Mouse (Mus musculus) lung, embryonic 16.5 days (tissue): ENCODE results near the gene Clec1b. TPM values are rescaled to one million over a fixed set of nuclear protein-coding genes. Genes with fewer than 3 reads are reported as not detected.

Experiments
- ATAC-seq: fragments of 200-750 bp; cut with Nextera tagmentation; 2 replicates; pipeline ENCODE4 v1.8.0; 2017; ENCODE audit warnings: low read depth, mild to moderate bottlenecking, moderate library complexity
- H3K27ac ChIP-seq: fragments of 300-500 bp; sonication (generic); 2 replicates; pipeline ENCODE4 v1.5.1; 2014; ENCODE audit warnings: mild to moderate bottlenecking, control low read depth, low read length
- H3K27me3 ChIP-seq: fragments of 300-500 bp; sonication (generic); 2 replicates; pipeline ENCODE4 v1.6.1; 2014; ENCODE audit warnings: low read depth, low read length, mixed read lengths; ENCODE audit not compliant: control insufficient read depth, insufficient read depth
- H3K36me3 ChIP-seq: fragments of 300-500 bp; sonication (generic); 2 replicates; pipeline ENCODE4 v1.6.1; 2014; ENCODE audit warnings: low read length; ENCODE audit not compliant: control insufficient read depth, insufficient read depth
- H3K4me1 ChIP-seq: fragments of 300-500 bp; sonication (generic); replicated peaks from 2 replicates; pipeline ENCODE4 v1.6.1; 2014; ENCODE audit warnings: low read length, mixed read lengths; ENCODE audit not compliant: control insufficient read depth, insufficient read depth
- H3K4me2 ChIP-seq: fragments of 300-500 bp; sonication (generic); 2 replicates; pipeline ENCODE4 v1.6.1; 2014; ENCODE audit warnings: low read depth, low read length, control low read depth
- H3K4me3 ChIP-seq: fragments of 300-500 bp; sonication (generic); 2 replicates; pipeline ENCODE4 v1.5.1; 2014; ENCODE audit warnings: mild to moderate bottlenecking, low read length, control low read depth
- H3K9ac ChIP-seq: fragments of 300-500 bp; sonication (generic); 2 replicates; pipeline ENCODE4 v1.6.1; 2014; ENCODE audit warnings: low read length, control low read depth
- H3K9me3 ChIP-seq: fragments of 300-500 bp; sonication (generic); 2 replicates; pipeline ENCODE4 v1.6.1; 2016; ENCODE audit warnings: low read length; ENCODE audit not compliant: control insufficient read depth
- WGBS: fragments of 180-500 bp; shearing (Covaris S2); extraction: QIAGEN DNeasy Blood & Tissue Kit; methylation state at CpG from one replicate; pipeline ENCODE4 v1.1.7; 2014; 5-methylcytosine and 5-hydroxymethylcytosine counted together
- polyA plus RNA-seq: library from polyadenylated mRNA; unstranded; fragments of >200 nt; fragmentation: Nextera tagmentation; extraction: Ambion mirVana; gene quantifications from 2 replicates; pipeline ENCODE4 v1.2.1, GENCODE M21; 2015

The Clec1b gene
- polyA plus RNA-seq, 1 experiment from 2014 or later, result 2.8 TPM

GRCm38 (mm10) chr6:129402404-129402803, 5.3 kb downstream of the Clec1b start:
- no peak for ATAC-seq
- Histone ChIP-seq H3K4me2 (no peak overlapping the region), H3K9ac (no peak overlapping the region), H3K27me3 (no peaks in the 10 kb centered on the region), H3K27ac (no peak overlapping the region), H3K4me1 (peaks cover 2% of the 10 kb centered on the region; the same call in 1 of the 2 replicates), H3K36me3 (no peaks in the 10 kb centered on the region), H3K9me3 (no peaks in the 10 kb centered on the region), H3K4me3 (no peak overlapping the region)
- WGBS, result 84% methylated on average over 2 of the region's 2 CpGs

DNA sequence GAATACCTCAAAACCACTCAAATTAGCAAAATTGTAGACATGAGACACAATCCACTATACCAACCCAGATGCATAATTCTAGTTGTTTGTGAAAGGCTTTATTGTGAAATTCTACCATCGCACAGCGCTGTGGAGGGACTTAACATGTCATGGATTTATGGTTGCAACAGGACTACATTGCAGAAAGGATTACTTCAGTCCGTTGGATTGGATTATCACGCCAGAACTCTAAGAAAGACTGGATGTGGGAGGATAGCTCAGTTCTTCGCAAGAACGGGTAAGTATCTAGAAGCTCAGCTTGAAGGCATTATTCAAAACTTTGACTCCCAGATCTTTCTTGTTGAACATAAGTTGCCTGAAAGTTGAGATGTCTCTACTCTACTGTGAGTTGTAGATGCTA, 6.3 kb downstream of the Clec1b start:
- no peak overlapping the region for H3K9ac ChIP-seq
- H3K4me1 ChIP-seq, result peaks cover 2% of the 10 kb centered on the region; the same call in 1 of the 2 replicates
- no peaks in the 10 kb centered on the region for H3K36me3 ChIP-seq
- no peak overlapping the region for H3K4me3 ChIP-seq
- no peak for ATAC-seq
- H3K9me3 ChIP-seq, result no peaks in the 10 kb centered on the region
- no peaks in the 10 kb centered on the region for H3K27me3 ChIP-seq
- H3K27ac ChIP-seq, result no peak overlapping the region
- WGBS, result 84% methylated on average over 6 of the region's 6 CpGs
- no peak overlapping the region for H3K4me2 ChIP-seq

GRCm38 (mm10) chr6:129405999-129406398, 8.9 kb downstream of the Clec1b start:
- ATAC-seq, result no peak
- no peaks in the 10 kb centered on the region for H3K36me3 ChIP-seq
- H3K27me3 ChIP-seq, result no peaks in the 10 kb centered on the region
- H3K4me2 ChIP-seq, result no peak overlapping the region
- H3K27ac ChIP-seq, result no peak overlapping the region
- H3K9ac ChIP-seq, result no peak overlapping the region
- peaks cover 2% of the 10 kb centered on the region; the same call in 1 of the 2 replicates for H3K4me1 ChIP-seq
- no peaks in the 10 kb centered on the region for H3K9me3 ChIP-seq
- H3K4me3 ChIP-seq, result no peak overlapping the region

DNA sequence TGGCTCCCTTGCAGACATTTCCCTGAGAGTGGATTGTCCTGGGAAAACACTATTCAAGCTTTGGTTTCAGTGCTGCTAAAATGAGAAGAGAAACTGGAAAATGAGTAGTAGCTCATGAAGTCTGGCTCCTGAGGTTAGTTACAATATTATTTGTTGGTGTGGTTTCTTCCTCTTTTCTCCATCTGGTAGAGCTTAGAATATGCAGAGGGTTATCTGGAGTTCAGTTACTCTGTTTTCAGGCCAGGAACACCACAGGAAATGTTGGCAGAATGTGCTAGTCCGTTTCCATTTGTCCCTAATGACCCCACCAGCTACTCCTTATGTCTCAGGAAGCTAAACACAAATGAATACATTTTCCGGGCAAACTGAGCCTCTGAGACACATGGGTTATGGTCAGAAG, 10.2 kb downstream of the Clec1b start:
- Histone ChIP-seq H3K27me3 (no peaks in the 10 kb centered on the region), H3K36me3 (no peaks in the 10 kb centered on the region), H3K4me1 (peaks cover 2% of the 10 kb centered on the region; the same call in 1 of the 2 replicates), H3K9me3 (no peaks in the 10 kb centered on the region), H3K4me2 (no peak overlapping the region), H3K4me3 (no peak overlapping the region), H3K27ac (no peak overlapping the region), H3K9ac (no peak overlapping the region)
- no peak for ATAC-seq
- 34% methylated on average over 2 of the region's 2 CpGs for WGBS

DNA sequence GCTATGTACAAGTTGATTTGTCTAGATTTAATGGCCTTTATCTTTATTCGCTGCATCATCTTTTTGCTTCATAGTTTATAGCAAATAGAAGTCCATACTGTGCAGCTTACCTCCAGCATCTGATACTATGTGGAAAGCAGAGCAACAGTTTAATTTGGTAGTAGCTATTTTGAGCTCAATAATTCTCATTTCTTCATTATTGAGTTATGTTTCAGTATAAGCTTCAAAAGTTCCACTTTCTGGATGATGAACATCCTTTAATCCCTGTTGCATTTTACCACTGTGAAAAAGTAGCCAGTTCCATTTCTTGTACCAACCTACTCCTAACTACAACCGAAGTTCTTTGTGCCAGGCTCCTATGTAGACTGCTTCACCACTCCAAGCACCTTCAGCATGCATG, 11.5 kb downstream of the Clec1b start, which contains the start of gene Clec9a:
TSS of gene Clec9a (plus strand) at position 301 of the 400 bp plus-strand sequence.
- 80% methylated on average over 2 of the region's 2 CpGs for WGBS
- Histone ChIP-seq H3K36me3 (no peaks in the 10 kb centered on the region), H3K27ac (no peak within 1 kb of the TSS), H3K27me3 (no peaks in the 10 kb centered on the region), H3K4me2 (no peak within 1 kb of the TSS), H3K9me3 (no peaks in the 10 kb centered on the region), H3K4me3 (no peak within 1 kb of the TSS), H3K4me1 (peaks cover 2% of the 10 kb centered on the region; the same call in 1 of the 2 replicates), H3K9ac (no peak within 1 kb of the TSS)
- no peak for ATAC-seq

DNA sequence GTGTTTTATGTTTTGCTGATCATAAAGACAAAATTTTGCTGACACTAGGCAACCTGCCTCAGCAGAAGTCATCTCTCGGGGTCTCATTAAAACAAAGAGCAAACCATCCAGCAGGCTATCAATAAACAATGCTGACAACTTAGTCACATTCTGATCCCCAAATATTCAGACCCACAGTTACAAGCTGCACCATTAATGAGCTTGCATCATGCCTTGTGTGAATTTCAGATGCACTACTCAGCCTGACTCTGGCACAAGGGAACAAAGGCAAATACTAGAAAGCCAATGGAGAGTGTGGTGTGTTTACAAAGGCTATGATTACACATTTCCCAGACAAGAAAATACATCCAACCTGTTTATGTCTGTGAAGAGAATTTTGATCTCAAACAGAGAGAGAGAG, 17.1 kb downstream of the Clec1b start:
- H3K9me3 ChIP-seq, result no peaks in the 10 kb centered on the region
- 66% methylated on average over 1 of the region's 1 CpGs for WGBS
- H3K27me3 ChIP-seq, result no peaks in the 10 kb centered on the region

DNA sequence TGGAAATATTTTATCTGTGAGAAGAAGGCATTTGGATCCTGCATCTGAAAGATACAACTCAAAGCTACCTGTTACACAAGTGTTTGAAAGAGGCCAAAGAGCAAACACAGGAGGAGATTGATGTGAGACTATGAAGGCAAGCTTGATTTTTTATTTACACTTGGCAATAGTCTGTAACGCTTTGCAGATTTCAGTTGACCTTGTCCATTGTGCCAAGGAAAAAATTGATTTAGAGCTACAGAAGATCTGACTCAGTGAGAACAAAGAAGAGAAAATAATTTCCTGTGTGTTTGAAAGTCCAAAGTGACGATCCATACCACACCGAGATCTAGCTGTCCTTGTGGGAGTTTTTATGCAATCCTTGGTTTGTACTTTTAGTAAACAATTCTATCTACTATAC, 25.2 kb downstream of the Clec1b start:
- Histone ChIP-seq H3K36me3 (no peaks in the 10 kb centered on the region), H3K9me3 (no peaks in the 10 kb centered on the region), H3K9ac (no peak overlapping the region), H3K4me2 (no peak overlapping the region), H3K4me1 (peaks cover 14% of the 10 kb centered on the region; the same call in 1 of the 2 replicates), H3K4me3 (no peak overlapping the region), H3K27me3 (no peaks in the 10 kb centered on the region), H3K27ac (no peak overlapping the region)
- no peak for ATAC-seq
- 28% methylated on average over 3 of the region's 3 CpGs for WGBS

More for the DNA sequence above, 17.1 kb downstream of the Clec1b start:
- no peak overlapping the region for H3K9ac ChIP-seq
- no peaks in the 10 kb centered on the region for H3K36me3 ChIP-seq
- H3K4me1 ChIP-seq, result no peaks in the 10 kb centered on the region
- no peak overlapping the region for H3K4me2 ChIP-seq
- H3K27ac ChIP-seq, result no peak overlapping the region
- no peak overlapping the region for H3K4me3 ChIP-seq
- ATAC-seq, result no peak

DNA sequence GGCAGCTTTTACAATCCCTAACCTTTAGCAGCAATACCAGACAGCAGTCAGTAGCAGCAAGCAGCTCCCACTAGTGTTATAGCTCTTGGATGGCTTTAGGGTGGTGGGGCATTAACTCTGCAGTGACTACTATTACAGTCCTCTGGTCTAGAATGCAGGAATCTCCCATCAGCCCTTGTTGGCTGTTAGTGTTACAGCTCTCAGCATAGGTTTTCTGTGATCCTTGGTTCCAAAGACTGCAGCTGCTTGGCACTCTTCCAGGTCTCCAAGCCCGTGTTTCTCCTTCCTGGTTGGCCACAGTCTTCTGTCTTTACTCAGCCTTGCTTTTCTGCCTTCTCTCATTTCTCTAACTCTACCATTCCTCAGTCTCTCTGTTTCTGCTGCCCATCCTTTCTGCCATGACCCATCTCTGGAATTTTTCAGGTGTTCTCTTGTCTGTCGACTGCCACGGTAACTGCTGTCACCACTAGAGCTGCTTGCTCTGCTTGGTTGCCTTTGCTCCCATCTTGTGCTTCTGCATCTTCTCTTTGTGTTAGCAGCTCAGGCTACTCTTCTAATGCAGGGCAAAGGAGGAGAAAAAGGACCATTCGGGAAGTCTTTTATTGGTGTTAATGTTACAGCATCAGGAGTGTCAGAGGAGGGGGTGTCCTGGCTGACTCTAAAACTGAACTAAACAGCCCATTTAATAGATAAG, 26.1 kb downstream of the Clec1b start:
- 54% methylated on average over 4 of the region's 4 CpGs for WGBS
- ATAC-seq, result peak; percentile 70; the same call in 1 of the 2 replicates
- H3K27me3 ChIP-seq, result no peaks in the 10 kb centered on the region
- H3K4me2 ChIP-seq, result no peak overlapping the region
- H3K9ac ChIP-seq, result no peak overlapping the region
- peaks cover 14% of the 10 kb centered on the region; the same call in 1 of the 2 replicates for H3K4me1 ChIP-seq
- no peaks in the 10 kb centered on the region for H3K36me3 ChIP-seq
- H3K4me3 ChIP-seq, result no peak overlapping the region
- H3K27ac ChIP-seq, result peak overlapping the region; percentile 62
- no peaks in the 10 kb centered on the region for H3K9me3 ChIP-seq

DNA sequence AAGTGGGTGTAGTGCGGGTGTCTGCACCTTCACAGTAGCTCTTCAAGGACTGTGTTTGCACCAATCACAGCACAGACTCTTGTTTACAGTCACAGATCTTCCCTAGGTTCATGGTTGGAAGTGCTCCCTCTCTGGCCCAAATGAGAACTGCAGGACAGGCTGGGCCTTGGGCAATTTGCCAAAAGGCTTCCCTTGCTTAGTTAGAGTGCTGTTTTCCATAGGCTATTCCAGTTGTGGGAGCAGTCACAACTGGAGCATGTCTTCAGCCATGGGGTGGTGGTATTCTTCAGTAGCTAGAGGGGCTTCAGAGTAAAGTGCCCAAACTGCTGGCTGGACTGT, 26.6 kb downstream of the Clec1b start:
- peak; percentile 58 for ATAC-seq
- H3K9ac ChIP-seq, result no peak overlapping the region
- H3K27ac ChIP-seq, result peak overlapping the region; percentile 7; the same call in 1 of the 2 replicates
- peaks cover 14% of the 10 kb centered on the region; the same call in 1 of the 2 replicates for H3K4me1 ChIP-seq
- WGBS, result 13% methylated on average over 1 of the region's 1 CpGs
- no peaks in the 10 kb centered on the region for H3K36me3 ChIP-seq
- no peak overlapping the region for H3K4me2 ChIP-seq
- H3K4me3 ChIP-seq, result no peak overlapping the region
- H3K27me3 ChIP-seq, result no peaks in the 10 kb centered on the region
- H3K9me3 ChIP-seq, result no peaks in the 10 kb centered on the region
